Mouse (Mus musculus) heart, adult 11 months (tissue): ENCODE data around the gene Glb1l2.

Experiments used
- DNase-seq: peaks from one replicate; pipeline ENCODE4 v3.0.0; 2022

Glb1l2 gene

DNA sequence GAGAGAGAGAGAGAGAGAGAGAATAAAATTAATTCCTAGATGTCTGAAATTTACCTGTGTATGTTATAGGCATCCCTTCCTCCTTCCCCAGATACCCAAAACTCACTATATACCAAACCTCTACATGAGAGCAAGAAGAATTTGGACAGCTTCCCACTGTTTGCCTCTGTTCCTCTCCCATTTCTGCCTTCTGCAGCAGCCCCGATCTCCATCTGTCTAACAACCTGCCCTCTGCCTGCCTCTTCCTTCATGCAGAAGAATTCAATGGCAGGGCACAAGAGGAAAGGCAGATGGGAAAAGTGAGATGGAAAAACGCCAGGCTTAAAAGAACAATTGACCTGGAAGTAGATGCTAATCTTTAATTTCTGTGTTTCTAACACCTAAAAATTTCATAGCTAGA, 77.7 kb downstream of the Glb1l2 start:
- DNase-seq = peak; percentile 31

DNA sequence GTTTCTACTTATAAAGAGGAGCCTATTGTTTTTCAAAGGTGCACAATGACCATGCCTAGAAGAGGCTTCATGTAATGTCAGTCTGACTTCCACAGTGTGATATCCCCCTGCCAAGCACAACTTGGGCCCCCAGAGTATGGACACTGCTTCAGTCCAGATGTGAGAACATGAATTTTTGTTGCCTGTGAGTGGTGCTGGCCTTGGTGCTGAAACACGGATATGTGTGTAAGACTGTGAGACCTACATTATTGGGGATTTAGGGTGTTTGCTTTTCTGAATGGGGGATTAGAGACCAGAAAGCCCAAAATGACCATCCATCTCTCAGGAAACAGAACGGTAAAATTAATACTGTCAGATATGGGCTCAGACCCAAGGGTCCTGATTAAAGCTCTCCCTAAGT, 78.8 kb downstream of the Glb1l2 start:
- peak; percentile 79 for DNase-seq

DNA sequence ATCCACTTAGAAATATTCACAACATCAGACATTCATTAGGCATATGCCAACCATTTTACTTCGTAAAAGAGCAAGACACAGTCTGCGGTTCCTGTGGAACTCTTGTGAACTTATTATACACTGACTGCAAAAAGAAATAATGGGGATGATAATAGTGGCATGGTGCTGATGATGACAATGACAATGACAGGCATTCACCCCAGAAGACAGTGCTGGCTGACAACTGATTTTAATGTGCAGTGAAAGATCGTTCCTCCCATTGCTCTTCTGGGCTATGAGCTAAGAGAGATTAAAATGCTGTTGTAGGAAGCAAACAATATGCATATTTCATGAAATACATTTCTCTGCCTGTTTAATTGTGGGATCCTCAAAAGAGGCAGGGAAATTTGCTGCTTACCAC, 80.6 kb downstream of the Glb1l2 start:
- no peak for DNase-seq

DNA sequence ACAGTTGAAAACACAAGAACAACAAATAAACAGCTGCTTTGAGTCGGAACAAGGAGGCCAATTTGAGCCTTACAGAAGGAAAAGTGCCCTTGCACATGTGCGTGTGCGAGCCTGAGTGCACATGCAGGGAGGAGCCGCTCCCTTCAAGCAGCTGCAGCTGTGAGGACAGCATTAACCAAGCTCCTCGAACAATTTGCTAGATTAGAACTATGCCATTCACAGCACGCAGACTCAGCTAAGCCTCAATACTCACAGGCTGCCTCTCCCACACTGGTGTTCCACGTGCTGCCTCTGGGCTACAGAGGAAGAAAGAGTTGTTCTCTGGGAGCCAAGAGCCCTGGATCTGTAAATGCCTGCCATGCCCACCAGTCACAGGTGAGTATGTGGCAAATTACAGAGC, 84.5 kb downstream of the Glb1l2 start:
- peak; percentile 62 for DNase-seq

DNA sequence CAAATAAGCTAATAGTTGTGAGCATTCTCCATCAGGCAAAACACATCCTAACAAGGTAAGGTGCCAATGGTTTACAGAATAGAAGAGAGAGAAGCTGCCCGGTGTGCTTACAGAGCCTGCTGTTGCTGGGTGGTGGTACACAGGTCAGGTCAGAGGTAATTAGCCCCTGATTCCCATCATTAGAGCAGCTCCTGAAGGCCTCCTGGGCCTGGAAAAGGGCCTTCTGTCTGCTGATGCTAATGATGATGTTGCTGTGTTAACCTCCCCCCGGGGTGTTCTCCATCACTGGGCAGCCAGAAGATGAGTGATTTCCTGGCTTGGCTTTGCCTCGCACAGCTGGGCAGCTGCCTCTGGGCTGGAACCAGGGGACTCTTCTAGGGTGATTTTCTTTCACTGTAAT, 87.9 kb downstream of the Glb1l2 start:
- peak; percentile 55 for DNase-seq
